Mouse (Mus musculus) MEL (cell line): ENCODE results near the gene Zfand6. TPM values are rescaled to one million over a fixed set of nuclear protein-coding genes. Genes with fewer than 3 reads are reported as not detected.

Experiments used
- polyA plus RNA-seq, 2 experiments: library from polyadenylated mRNA; stranded (reverse) in 1 of 2; unstranded in 1 of 2; fragments of >175 nt in 1 of 2; fragments of >200 nt in 1 of 2; gene quantifications; 2 replicates each; pipeline versions ENCODE4 v1.2.1 to v1.2.4; 2012; ENCODE audit warnings: low replicate concordance in 2 of 2, low read depth in 1 of 2; ENCODE audit not compliant: insufficient read length in 2 of 2, insufficient read depth in 1 of 2, missing spikeins in 1 of 2
- total RNA-seq: library from RNA; depleted of rRNA; stranded (reverse); fragments of 300-350 nt; gene quantifications from 2 replicates; pipeline ENCODE4 v1.2.3, GENCODE M21; 2012; rRNA removed

Gene Zfand6
- total and polyA plus RNA-seq, 3 experiments: 20.3 to 315 (median 39.9) TPM

Other genes with a start within 250 kb of the Zfand6 start
- not detected in 2 replicates for gene Gm2115, start 161.0 kb downstream of the Zfand6 start, total RNA-seq
- not detected for gene Gm2115, start 161.0 kb downstream of the Zfand6 start, polyA plus RNA-seq
- not detected in 2 replicates for gene Fah, start 83.2 kb downstream of the Zfand6 start, total RNA-seq
- gene Fah, start 83.2 kb downstream of the Zfand6 start, polyA plus RNA-seq: not detected
- not detected in 2 replicates for gene Olfr291, start 163.6 kb upstream of the Zfand6 start, total RNA-seq
- not detected for gene Olfr291, start 163.6 kb upstream of the Zfand6 start, polyA plus RNA-seq